Mouse (Mus musculus) WW6 (cell line): ENCODE measurements at regions not wholly inside any gene's neighbourhood (a gene's known extent, or its start where the extent isn't known, plus 50 kb on each side); places are given as distances from the start of the nearest gene placed in this dataset.

Experiments
- DNase-seq: peaks from one replicate; pipeline ENCODE4 v3.0.0-alpha.2; 2013; ENCODE audit warnings: low read depth, low spot score

DNA sequence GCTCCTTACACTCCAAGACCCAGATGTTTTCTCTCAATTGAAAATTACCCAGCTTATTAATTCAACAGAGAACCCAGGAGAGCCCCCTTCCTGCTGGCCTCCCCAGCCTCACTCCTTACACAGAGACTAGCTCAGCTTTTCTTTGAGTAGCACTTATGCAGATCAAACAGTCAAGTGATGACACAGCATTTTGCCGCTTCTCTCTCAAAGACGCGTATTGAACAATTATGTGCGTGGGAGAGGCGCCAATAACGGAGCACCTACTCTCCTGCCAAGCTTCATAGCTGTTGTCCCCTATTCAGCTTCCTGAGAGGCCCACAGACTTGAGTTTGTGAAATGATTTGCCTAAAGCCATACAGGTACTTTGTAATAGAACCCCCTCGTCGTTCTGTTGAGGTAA, 428.5 kb downstream of the Fut8 start:
- no peak for DNase-seq

DNA sequence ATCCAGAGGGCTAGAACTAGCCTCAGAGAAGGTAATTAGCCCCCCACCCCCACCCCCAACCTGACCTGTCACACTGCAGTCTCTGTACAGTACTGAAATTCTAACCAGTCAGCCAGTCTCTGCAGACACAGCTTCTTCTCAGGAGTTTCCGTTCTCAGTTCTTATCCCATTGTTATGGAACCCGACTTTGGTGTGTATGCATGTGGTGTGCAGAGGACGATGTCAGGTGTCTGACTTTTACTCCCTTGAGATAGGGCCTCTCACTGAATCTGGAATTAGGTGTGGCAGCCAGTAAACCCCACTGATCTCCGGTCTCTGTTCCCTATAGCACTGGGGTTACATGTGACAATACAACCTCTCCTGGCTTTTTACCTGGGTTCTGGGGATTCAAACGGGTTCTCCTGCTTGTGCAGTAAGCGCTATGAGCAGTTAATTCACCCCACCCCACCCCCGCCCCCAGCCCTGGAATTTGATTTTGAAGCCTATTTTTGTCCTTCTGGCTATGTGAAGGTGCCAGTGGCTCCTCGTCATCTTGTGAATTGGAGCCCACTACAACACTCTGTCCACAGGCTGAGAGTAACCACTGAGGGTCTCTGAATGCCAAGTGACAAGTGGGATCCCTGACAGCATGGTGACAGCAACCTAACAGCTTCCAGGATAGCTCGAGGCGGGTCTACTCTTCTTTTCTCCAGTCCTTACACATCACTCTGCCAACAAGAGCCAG, 429.4 kb downstream of the Fut8 start:
- DNase-seq, result no peak

DNA sequence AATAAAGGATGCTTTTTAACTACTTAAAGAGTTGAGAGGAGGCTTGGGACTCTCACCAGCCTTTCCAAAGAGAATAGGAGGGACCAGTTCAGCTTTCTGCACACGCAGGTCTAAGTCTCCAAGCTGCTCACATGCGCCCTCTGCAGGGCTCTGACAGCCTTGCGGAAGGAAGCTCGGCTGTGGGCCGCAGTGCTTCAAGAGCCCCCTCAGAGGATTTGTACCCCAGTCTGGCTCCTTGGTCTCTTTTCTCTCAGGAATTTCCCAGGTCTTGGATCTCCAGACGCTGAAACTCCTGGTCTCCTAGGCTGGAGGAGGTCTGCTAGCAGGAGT, 429.9 kb downstream of the Fut8 start:
- DNase-seq, result peak; percentile 53

DNA sequence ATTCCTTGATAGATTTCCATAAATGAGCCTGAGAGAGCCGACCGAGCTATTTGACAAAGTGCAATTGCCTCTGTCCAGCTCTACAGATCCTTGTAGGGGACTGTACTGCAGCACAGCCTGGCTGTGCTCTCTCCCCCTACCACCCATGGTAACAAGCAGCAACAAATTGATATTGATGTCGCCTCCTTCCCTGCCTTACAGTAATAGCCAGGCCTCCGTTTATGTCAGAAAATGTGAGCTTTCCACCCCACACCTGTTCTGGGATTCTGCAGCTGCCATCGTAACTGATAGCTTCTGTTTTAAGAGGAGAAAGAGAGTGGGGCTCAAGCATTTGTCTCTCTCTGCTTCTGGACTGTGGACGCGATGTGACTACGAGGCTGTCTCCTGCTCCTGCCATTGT, 432.6 kb downstream of the Fut8 start:
- no peak for DNase-seq

DNA sequence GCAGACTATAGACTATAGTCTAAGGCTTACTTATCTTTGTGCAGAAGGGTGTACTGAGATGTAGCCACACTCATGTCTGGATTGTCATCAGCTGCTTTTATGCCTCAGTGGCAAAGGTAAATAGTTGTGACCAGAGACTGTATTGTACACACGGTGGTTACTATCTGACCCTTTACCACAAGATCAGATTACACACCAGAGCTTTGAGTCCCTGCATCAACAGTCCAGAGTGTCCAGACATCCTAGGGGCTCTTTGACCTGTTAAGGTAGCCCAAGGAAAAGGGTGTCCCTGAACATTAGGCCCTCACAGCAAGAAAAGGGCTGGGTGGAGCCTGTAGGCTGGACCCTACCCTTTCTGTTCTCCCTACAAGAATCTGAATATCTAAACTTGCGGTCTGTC, 436.4 kb downstream of the Fut8 start:
- no peak for DNase-seq

DNA sequence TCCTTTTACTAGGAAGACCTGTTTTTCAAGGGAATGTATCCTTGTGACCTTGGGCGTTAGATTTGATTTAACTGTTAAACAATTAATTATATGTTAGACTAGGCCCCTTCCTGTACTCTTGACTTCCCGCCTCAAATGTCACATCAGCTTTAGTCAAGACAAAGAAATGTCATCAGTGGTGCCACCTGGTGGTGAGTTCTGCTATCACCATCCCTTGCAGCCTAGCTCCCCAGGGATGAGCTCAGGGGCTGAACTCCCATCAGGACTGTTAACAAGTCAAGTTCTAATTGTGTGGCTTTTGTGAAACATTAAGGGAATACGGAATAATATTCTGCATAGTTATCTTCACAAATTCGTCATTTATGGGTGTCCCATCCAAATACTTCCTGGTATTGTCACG, 436.8 kb downstream of the Fut8 start:
- peak; percentile 14 for DNase-seq

DNA sequence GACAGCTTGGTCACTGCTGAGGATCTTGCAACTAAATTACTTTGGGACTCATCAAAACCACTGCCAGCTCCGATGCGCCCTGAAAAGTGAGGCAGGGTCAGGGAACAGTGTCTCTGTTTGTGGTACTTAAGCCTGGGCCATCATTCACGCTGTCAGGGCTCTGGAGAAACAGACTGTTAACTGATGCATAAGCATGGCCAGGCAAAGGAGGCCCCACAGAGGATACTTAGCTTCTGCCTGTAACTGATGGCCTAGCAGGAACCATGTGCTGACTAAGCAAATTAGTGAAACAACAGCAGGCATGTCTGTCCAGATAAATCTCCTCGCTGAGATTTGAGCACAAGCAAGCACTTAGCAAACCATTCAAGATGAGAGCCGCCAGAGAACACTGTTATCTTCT, 440.1 kb downstream of the Fut8 start:
- DNase-seq, result no peak

DNA sequence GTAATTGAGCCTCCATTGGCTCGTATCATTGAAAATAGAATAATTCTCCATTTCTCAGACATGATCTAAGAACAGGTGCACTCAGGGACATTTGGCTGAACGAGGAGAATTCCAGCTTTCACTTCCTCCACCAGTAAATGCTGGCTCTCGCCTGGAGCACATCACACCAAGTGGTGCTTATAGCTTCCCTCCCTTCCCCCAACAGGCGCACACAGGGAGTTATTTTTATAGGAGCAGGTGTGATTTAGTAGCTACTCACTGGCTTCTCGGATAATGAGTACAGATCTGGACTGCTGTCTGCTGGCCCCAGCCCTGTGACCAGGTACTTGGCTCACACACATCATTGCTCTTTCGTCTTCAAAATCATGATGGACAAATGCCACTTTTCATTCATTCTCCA, 456.2 kb downstream of the Fut8 start:
- DNase-seq, result no peak

DNA sequence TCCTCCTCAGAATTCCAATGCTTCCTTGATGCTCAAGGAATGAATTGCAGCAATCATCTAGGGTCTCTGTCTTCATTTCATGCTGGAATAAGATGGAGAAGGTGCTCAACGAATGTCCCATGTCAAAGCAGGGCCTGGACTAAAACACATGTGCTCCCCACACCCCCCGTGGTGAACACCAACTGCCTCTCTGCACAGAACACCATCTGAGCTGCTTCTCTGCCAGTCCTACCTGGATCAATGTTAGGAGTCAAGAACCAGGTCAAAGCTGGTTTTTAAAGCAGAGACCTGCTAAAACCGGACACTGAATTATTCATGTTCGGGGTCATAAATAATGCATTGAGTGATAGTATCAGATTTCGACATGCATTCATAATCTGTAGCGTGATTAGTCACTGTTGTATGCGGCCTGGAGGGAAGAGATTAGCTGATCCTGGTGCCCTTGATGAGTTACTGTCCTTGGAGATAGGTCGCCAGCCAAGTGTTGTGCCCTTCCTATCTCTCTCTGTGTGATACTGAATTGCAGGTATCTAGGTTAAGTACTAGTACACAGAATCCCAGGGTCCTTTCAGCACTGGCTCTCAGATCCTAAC, 458.2 kb downstream of the Fut8 start:
- DNase-seq, result no peak

DNA sequence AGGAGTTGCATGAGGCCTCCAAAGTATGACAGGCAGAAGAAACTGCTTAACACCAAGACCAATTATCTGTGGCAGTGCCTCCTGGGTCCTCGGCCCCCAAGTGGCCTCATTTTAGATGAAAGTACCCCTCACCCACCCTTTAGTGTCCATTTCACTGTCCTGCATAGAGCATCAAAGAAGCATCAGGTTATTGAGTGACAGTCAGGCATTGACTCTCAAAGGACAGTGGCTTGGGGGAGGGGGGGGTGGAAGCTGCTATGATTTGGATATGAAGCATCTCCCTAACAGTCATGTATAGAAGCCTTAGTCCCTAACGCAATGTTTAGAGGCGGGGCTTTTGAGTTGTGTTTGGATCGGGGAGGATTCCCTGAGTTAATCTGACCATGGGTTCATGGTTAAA, 458.7 kb downstream of the Fut8 start:
- no peak for DNase-seq

DNA sequence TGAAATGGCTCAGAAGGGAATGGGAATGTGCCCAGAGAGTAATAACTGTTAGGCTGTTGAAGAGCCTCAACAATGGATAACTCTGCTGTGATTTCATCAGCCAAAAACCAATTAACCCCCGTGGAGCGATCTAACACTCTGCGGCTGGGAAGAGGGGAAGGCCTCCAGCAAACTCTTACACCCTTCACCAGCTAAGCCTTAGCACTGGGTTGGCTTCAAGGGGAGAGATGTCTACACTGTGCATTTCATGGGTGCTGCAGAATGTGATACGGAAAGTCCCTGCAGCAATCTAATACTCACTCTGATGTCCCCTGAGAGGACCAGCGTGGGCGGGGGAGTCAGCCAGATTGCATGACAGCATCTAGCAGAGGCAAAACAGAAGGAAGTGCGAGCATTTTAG, 460.2 kb downstream of the Fut8 start:
- DNase-seq, result no peak

DNA sequence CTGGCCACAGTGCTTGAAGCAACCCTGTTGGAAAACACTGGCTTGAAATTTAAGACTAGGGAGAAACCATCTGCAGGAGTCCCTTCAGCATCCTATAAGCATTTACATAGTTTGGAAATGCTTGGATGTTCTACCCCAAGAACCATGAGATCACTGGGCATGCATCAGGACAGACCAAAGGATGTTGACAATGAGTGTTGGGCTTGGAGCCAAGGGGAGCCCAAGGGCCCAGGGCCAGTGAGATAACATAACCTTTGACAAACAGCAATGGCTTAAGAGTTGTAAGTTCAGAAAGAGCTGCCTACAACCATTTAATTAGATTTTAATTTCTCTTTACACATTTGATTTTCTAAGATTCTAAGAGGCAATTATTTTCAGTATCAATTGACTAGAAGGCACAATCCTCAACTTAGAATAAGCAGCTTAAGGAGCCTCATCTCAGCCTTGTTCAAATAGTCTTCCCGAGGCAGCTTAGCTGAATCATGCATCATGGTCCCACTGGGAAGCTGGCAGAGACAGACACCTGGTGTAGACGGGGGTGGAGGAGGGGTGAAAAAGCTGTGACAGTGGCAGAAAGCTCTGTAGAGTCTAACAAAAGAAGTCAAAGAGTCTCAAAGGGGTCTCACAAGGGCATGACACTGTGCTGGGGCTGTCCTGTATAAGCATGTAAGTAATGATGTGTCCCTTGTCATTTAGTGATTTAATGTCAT, 462.1 kb downstream of the Fut8 start:
- no peak for DNase-seq

DNA sequence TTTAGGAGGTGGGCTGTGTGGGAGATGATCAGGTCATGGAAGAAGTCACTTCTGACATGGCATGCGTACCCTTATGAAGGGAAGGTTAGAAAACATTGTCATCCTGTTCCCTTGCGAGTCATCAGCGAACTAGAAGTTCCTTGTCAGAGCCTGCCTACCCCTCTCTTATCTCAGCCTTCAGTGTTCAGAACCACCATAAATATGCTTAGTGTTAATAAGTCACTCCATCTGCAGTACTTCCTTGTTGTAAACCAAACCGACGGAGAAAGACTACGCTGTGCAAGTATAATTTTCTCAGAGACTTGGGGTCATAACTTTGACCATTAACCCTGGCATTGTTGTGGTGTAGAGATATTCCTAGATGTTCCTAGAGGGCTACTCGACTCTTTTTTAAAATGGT, 477.6 kb downstream of the Fut8 start:
- DNase-seq, result no peak

DNA sequence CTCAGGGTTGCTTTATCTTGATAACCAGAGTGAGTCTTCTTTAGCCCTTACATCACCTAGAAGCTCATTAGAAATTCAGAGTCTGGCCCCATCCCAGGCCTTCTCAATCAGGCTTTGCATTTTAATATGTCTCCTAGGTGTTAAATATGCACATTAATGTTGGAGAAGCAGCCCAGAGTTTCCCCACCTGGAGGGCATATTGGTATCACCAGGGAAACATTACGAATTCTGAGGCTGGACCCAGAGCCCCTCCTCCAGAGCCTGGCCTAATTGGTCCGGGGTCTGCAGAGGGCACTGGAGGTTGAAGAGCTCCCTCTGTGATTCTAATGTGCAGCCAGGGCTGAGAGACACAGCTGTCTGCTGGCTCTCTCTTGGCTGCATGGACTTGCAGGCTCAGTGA, 478.1 kb downstream of the Fut8 start:
- DNase-seq, result no peak

DNA sequence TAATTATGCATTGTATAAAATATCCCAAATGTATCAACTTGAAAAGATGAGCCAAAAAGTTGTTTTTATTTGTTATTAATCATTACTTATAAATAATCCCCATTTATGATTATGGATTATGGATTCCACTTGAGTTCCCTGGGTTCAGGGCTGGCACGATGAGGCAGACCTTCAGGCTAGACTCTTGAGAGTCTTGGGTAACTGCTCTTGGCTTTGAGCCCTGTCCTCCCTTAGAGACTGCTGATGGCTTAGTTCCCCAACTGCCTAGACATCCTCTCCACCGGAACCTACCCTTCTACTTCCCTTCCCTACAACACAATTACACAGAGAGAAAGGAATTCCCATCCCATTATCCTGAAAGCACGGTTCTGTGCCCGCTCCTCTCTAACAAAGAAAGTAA, 466.3 kb upstream of the Gm6657 start:
- DNase-seq, result no peak

DNA sequence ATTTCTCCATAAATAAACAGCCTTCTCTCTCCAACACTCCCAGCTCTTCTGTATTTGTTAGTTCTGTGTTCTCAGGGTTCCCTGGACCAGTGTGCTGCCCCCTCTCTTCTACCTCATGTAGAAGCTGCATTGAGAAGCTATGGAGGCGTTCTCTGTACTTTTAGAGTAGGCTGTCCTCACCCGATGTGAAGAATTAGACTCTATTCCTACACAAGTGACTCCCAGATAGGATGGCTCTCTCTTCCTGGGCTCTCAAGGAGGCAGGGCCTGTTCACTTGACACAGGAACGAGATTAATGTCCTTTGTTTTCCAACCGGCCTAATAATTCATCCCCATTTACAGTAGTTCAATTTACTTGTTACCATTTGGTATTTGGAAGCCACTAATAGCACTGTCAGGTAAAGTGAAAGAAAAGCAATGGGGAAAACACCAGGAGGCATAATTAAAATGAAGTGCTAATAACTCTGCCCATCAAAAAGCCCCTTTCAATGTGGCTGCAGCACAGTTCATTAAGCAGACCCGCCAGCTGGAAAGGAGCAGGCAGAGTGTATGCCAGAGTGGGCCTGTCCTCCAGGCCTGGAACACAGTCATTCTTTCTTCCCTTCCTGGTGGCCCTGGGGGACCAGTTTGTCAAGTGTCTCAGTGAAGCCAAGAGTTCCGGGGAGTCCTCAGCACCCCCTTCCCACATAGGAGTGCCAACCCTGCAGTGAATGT, 454.8 kb upstream of the Gm6657 start:
- DNase-seq, result no peak

DNA sequence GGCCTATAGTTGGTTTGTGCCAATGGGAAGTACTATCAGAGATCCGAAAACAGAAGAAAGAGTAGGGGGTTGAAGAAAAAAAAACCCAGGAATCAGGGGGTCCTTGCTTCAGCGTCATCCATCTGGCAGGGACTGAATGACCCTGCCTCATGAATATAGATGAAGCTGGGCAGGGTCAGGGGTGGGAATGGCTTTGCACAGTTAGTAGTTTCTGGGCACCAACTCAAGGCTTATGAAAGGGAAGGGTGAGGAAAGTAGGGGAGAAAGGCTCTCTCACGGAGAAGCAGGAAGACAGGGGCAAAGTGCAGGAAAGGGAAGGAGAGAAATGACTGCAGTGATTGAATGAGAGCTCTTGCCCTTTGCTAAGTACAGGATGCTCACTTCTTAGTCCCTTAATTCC, 451.3 kb upstream of the Gm6657 start:
- DNase-seq, result no peak

DNA sequence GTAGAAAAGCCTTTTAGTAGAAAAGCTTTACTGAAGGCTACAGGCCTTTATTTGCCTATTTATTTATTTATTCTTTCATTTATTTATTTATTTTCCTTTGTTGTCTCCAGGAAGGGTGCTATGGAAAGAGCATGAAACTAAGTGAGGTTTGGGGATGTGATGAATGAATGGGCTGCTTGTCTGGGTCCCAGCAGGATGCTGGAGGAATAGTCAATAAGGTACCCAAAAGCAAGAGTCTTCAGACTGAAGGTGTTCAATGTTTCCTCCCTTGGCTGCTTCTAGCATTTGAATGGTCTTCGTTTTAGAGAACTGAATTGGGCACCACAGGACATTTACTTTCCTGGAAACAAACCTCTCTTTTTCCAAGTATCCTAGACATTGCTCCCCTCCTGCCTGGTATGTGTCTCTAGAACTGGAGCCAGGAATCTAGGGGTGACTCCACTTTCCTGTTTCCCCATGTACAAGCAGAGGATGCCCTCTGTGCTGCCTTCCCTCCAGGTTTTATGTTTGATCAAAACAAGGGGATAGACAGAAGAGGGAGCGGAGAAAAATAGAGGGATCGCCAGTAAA, 444.5 kb upstream of the Gm6657 start:
- DNase-seq, result no peak

DNA sequence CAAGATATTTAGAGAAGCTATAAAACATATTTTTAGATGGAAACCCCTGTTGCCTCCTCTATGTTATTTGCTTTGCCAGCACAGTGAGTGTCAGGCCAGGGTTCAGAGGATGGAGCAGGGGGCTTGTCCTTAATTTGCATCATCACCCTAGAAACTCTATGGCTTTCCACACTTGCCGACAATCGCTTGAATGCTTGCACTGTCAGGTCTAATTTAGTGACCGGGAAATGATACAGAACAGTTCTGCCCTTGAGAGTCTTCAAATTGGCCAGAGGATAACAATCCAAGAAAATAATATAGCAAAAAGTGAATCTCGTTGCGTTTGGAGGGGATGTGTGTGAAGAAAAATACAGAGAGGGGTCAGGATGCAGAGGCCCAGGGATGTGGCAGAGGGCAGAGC, 441.9 kb upstream of the Gm6657 start:
- DNase-seq, result no peak

DNA sequence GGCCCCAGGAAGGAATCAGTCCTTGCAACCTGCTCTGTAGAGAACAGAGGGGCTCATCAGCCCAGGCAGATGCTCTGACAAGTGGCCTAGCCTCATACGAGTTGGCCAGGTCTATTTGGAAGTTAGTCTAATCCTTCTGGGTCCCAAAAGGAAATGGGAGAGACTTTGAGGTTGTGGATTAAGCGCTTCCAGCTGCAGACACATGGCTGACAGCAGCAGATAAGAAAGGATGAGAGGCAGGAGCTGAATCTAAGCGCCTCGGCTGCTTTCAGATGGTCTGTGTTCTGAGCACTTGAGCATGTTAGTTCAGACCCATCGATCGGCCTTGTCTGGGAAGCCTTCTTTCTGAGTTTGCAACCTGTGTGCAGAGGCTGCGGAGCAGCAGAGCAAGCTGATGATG, 438.0 kb upstream of the Gm6657 start:
- no peak for DNase-seq

DNA sequence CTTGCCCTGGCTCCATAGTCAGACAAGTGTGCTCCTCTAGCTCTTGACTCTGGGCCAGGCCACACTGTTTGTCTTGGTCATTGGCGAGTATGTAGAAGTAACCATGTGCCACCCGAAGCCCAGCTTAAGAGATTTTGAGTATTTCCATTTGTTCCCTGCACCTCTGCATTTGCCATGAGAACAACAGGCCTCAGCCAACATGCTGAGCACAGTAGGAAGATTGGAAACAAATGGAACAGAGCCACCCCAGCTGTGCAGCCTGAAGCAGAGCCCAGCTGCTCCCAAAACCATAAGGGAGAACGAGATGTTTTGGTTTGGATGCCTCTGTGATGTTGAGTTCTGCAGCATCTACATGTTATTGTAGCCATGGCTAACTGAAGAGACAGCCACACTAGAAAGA, 433.1 kb upstream of the Gm6657 start:
- no peak for DNase-seq

DNA sequence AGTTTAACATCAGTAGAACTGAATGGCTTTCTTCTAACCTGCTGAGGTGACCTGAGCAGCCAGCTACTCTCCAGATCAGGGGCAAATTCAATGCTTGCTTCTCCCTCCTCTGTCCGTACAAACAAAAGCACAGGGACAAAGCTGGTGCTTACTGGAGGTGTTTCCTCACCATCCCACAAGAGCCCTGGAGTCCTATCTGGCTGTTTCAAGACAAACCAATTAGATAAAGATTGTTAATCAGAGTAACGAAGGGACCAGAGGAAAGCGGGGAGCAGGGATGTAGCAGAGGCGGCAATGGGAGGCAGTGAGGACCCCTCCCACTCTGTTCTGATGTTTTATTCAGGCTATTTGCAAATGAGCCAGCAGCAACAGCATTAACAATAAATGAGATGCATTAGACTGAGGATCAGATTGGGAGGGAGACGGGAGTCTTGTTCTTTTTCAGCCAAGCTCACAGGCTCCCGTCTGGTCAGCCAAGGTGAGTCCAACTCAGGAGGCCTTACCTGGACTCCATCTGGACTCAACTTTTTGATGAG, 418.0 kb upstream of the Gm6657 start:
- no peak for DNase-seq
